Mouse (Mus musculus): Measurements from ENCODE around the gene Chid1.
A peak's percentile ranks its signal among the peaks of the same experiment; 100 is the strongest.

Gene Chid1

GRCm38 (mm10) chr7:141539556-141540311 lies at the start of gene Chid1:
Gene Chid1 (minus strand): TSS chr7:141539857.
- peak; percentile 91 to 93 for DNase-seq (ENCODE audit: low spot score in 2 of 2)

GRCm38 (mm10) chr7:141588890-141589289 lies 49.2 kb upstream of the Chid1 start:
- no peak for DNase-seq (ENCODE audit: low spot score in 2 of 2)

GRCm38 (mm10) chr7:141585881-141586280 lies 46.2 kb upstream of the Chid1 start:
- no peak for DNase-seq (ENCODE audit: low spot score in 2 of 2)

GRCm38 (mm10) chr7:141585288-141585687 lies 45.6 kb upstream of the Chid1 start:
- no peak for DNase-seq (ENCODE audit: low spot score in 2 of 2)

GRCm38 (mm10) chr7:141584048-141584841 lies 44.6 kb upstream of the Chid1 start:
- DNase-seq (ENCODE audit: low spot score in 2 of 2), result no peak

GRCm38 (mm10) chr7:141581323-141581722 lies 41.7 kb upstream of the Chid1 start:
- no peak for DNase-seq (ENCODE audit: low spot score in 2 of 2)

- DNase-seq (ENCODE audit: low spot score in 2 of 2), result no peak
Observed at GRCm38 (mm10) chr7:141578943-141579342, 39.3 kb upstream of the Chid1 start.

- DNase-seq (ENCODE audit: low spot score in 2 of 2), result no peak
Observed at GRCm38 (mm10) chr7:141578511-141578910, 38.9 kb upstream of the Chid1 start.

GRCm38 (mm10) chr7:141577801-141578200 lies 38.1 kb upstream of the Chid1 start:
- DNase-seq (ENCODE audit: low spot score in 2 of 2), result no peak

- DNase-seq (ENCODE audit: low spot score in 2 of 2), result no peak
Observed at GRCm38 (mm10) chr7:141575481-141575880, 35.8 kb upstream of the Chid1 start.

- no peak for DNase-seq (ENCODE audit: low spot score in 2 of 2)
Observed at GRCm38 (mm10) chr7:141574041-141574440, 34.4 kb upstream of the Chid1 start.

GRCm38 (mm10) chr7:141570625-141571295 lies 31.1 kb upstream of the Chid1 start:
- DNase-seq (ENCODE audit: low spot score in 2 of 2), result no peak

- no peak for DNase-seq (ENCODE audit: low spot score in 2 of 2)
Observed at GRCm38 (mm10) chr7:141569916-141570315, 30.3 kb upstream of the Chid1 start.

- DNase-seq (ENCODE audit: low spot score in 2 of 2), result no peak
Observed at GRCm38 (mm10) chr7:141569283-141569803, 29.7 kb upstream of the Chid1 start.

GRCm38 (mm10) chr7:141566587-141566986 lies 26.9 kb upstream of the Chid1 start:
- no peak for DNase-seq (ENCODE audit: low spot score in 2 of 2)

- DNase-seq (ENCODE audit: low spot score in 2 of 2), result no peak
Observed at GRCm38 (mm10) chr7:141564561-141564960, 24.9 kb upstream of the Chid1 start.

- peak in 1 of 2 experiments; percentile 26 for DNase-seq (ENCODE audit: low spot score in 2 of 2)
Observed at GRCm38 (mm10) chr7:141562852-141563427, 23.3 kb upstream of the Chid1 start.

- DNase-seq (ENCODE audit: low spot score in 2 of 2), result peak in 1 of 2 experiments; percentile 19
Observed at GRCm38 (mm10) chr7:141562421-141562851, 22.8 kb upstream of the Chid1 start.

GRCm38 (mm10) chr7:141561682-141562391 lies 22.2 kb upstream of the Chid1 start, which contains the start of gene Ap2a2:
Gene Ap2a2 (plus strand): TSS chr7:141562173.
- DNase-seq (ENCODE audit: low spot score in 2 of 2), result peak; percentile 70 to 81

- no peak for DNase-seq (ENCODE audit: low spot score in 2 of 2)
Observed at GRCm38 (mm10) chr7:141560471-141560870, 20.8 kb upstream of the Chid1 start.

Measured in frontal cortex, postnatal 25 days (tissue).